Mouse (Mus musculus) layer of hippocampus, postnatal 25 days (tissue): ENCODE data around the gene Gm20870. TPM values are rescaled to one million over a fixed set of nuclear protein-coding genes. Genes with fewer than 3 reads are reported as not detected.
"Not testable (repeated sequence)": the region's sequence is repeated elsewhere in the genome, so short reads cannot be mapped to it uniquely, and the experiment has no call there.

Experiments used
- DNase-seq, 2 experiments: peaks; one replicate each; pipeline ENCODE4 v3.0.0; 2022; ENCODE audit warnings: mixed read lengths in 2 of 2, low spot score in 1 of 2; ENCODE audit errors: extremely low spot score in 1 of 2
- total RNA-seq, 2 experiments: library from RNA; stranded (reverse); gene quantifications; 2 replicates each; pipeline ENCODE4 v1.2.3; 2021

Gm20870 gene
- not detected for total RNA-seq

GRCm38 (mm10) chrY:71691743-71692142 is at the start of gene Gm20870:
Gm20870 (plus strand) TSS chrY:71692043.
- not testable (repeated sequence) for DNase-seq

Other genes with a start within 250 kb of the Gm20870 start
- not detected for gene Gm20869, start 222.6 kb upstream of the Gm20870 start, total RNA-seq